Comparison of ENCODE assay signal across 21 mouse cellular contexts in genomic region chrX:7910473-7910872, GRCm38 (mm10). TPM values are rescaled to one million over a fixed set of nuclear protein-coding genes. Genes with fewer than 3 reads are reported as not detected.
DNase-seq lines count a peak whose midpoint lies in the region; ATAC-seq and TF ChIP-seq lines count a peak whose summit lies in the region.
"Had no signal": no experiment of that assay in that cellular context is flagged by ENCODE, and none has a peak within 500 bp of the region (broad histone marks: within the 10 kb centered on the region; RNA-seq: fewer than 3 reads in every experiment).

No protein-coding gene starts in this region.

- no peaks in the 10 kb centered on the region for H3K36me3 ChIP-seq in hindbrain, postnatal 0 days (ENCODE audit: insufficient read depth, low read length)
- peaks cover 17% of the 10 kb centered on the region for H3K36me3 ChIP-seq in hindbrain, embryonic 10.5 days
- H3K36me3 ChIP-seq in midbrain, embryonic 14.5 days (ENCODE audit: control insufficient read depth, insufficient read depth, low read length) = 0 out of 2 replicates have a peak, but pooled peaks cover 11% of the 10 kb centered on the region
- H3K36me3 ChIP-seq in midbrain, embryonic 16.5 days (ENCODE audit: control insufficient read depth, insufficient read depth, low read length) = no peaks in the 10 kb centered on the region
- no peaks in the 10 kb centered on the region for H3K36me3 ChIP-seq in midbrain, postnatal 0 days (ENCODE audit: insufficient read depth, low read length)

- H3K4me3 ChIP-seq in hindbrain, postnatal 0 days (ENCODE audit: low read length) = no peak overlapping the region
- H3K4me3 ChIP-seq in hindbrain, embryonic 10.5 days = no peak overlapping the region
- H3K4me3 ChIP-seq in midbrain, embryonic 14.5 days (replicated peaks; ENCODE audit: low read depth, low read length) = no peak overlapping the region
- no peak overlapping the region for H3K4me3 ChIP-seq in midbrain, embryonic 16.5 days (ENCODE audit: low read depth, low read length)
- H3K4me3 ChIP-seq in midbrain, postnatal 0 days (ENCODE audit: low read depth, low read length) = no peak overlapping the region
- H3K4me3 ChIP-seq: liver, embryonic 15.5 days; midbrain, embryonic 12.5 days had no signal

- H3K9ac ChIP-seq in hindbrain, postnatal 0 days (replicated peaks; ENCODE audit: low read length) = no peak overlapping the region
- H3K9ac ChIP-seq in midbrain, embryonic 14.5 days (replicated peaks; ENCODE audit: low read length) = no peak overlapping the region
- no peak overlapping the region for H3K9ac ChIP-seq in midbrain, embryonic 16.5 days (ENCODE audit: low read depth, low read length)
- H3K9ac ChIP-seq in midbrain, postnatal 0 days (replicated peaks; ENCODE audit: low read length, poor library complexity, severe bottlenecking) = no peak overlapping the region
- H3K9ac ChIP-seq: liver, embryonic 15.5 days; midbrain, embryonic 12.5 days had no signal

- peak; percentile 31 for DNase-seq in adrenal gland, adult 2 months
- no peak for DNase-seq in adrenal gland, postnatal 4 days (ENCODE audit: low spot score in 2 of 2)
- DNase-seq in hindbrain, postnatal 0 days (ENCODE audit: low spot score) = peak; percentile 32
- no peak for DNase-seq in hindbrain, embryonic 10.5 days (ENCODE audit: low spot score)
- DNase-seq in midbrain, embryonic 14.5 days = peak; percentile 38
- peak; percentile 28 for DNase-seq in midbrain, postnatal 0 days (ENCODE audit: low spot score)
- DNase-seq in layer of hippocampus, adult 9-10 months (ENCODE audit: low spot score) = no peak
- DNase-seq: adrenal gland, postnatal 25 days; cerebellum, postnatal 36 days; heart, adult 11 months; kidney, postnatal 14 days; lung, postnatal 14 days; right cerebral cortex, postnatal 25 days; thymus, postnatal 4 days had no signal

- no peaks in the 10 kb centered on the region for H3K9me3 ChIP-seq in hindbrain, postnatal 0 days (ENCODE audit: low read length)
- H3K9me3 ChIP-seq in hindbrain, embryonic 10.5 days = no peaks in the 10 kb centered on the region
- no peaks in the 10 kb centered on the region for H3K9me3 ChIP-seq in midbrain, embryonic 14.5 days (ENCODE audit: control insufficient read depth, low read length)
- H3K9me3 ChIP-seq in midbrain, embryonic 16.5 days (replicated peaks; ENCODE audit: control insufficient read depth, low read length, poor library complexity, severe bottlenecking) = no peaks in the 10 kb centered on the region
- no peaks in the 10 kb centered on the region for H3K9me3 ChIP-seq in midbrain, postnatal 0 days (ENCODE audit: low read length)
- H3K9me3 ChIP-seq: liver, embryonic 15.5 days; midbrain, embryonic 12.5 days had no signal

- H3K27me3 ChIP-seq in hindbrain, postnatal 0 days (ENCODE audit: insufficient read depth, low read length) = no peaks in the 10 kb centered on the region
- no peaks in the 10 kb centered on the region for H3K27me3 ChIP-seq in hindbrain, embryonic 10.5 days (ENCODE audit: insufficient read depth, poor library complexity, severe bottlenecking)
- no peaks in the 10 kb centered on the region for H3K27me3 ChIP-seq in midbrain, embryonic 14.5 days (ENCODE audit: control insufficient read depth, insufficient read depth, low read length)
- H3K27me3 ChIP-seq in midbrain, embryonic 16.5 days (ENCODE audit: control insufficient read depth, insufficient read depth, low read depth, low read length) = no peaks in the 10 kb centered on the region
- no peaks in the 10 kb centered on the region for H3K27me3 ChIP-seq in midbrain, postnatal 0 days (ENCODE audit: insufficient read depth, low read length)
- H3K27me3 ChIP-seq: liver, embryonic 15.5 days; midbrain, embryonic 12.5 days had no signal

- ATAC-seq in hindbrain, postnatal 0 days = no peak
- no peak for ATAC-seq in midbrain, embryonic 14.5 days (ENCODE audit: low FRiP score, low TSS enrichment)
- ATAC-seq in midbrain, embryonic 16.5 days = no peak
- ATAC-seq in midbrain, postnatal 0 days (ENCODE audit: low FRiP score) = no peak

- WGBS in hindbrain, postnatal 0 days = 54% methylated on average over 6 of the region's 6 CpGs
- WGBS in hindbrain, embryonic 10.5 days = 60% methylated on average over 6 of the region's 6 CpGs
- 39% methylated on average over 6 of the region's 6 CpGs for WGBS in midbrain, embryonic 14.5 days
- 42% methylated on average over 6 of the region's 6 CpGs for WGBS in midbrain, embryonic 16.5 days
- WGBS in midbrain, postnatal 0 days = 46% methylated on average over 6 of the region's 6 CpGs

- H3K4me2 ChIP-seq in hindbrain, postnatal 0 days (ENCODE audit: low read depth, low read length) = no peak overlapping the region
- no peak overlapping the region for H3K4me2 ChIP-seq in midbrain, embryonic 14.5 days (ENCODE audit: low read length)
- H3K4me2 ChIP-seq in midbrain, embryonic 16.5 days (ENCODE audit: low read length) = no peak overlapping the region
- no peak overlapping the region for H3K4me2 ChIP-seq in midbrain, postnatal 0 days (ENCODE audit: low read depth, low read length, poor library complexity, severe bottlenecking)
- H3K4me2 ChIP-seq: liver, embryonic 15.5 days; midbrain, embryonic 12.5 days had no signal

- H3K27ac ChIP-seq in hindbrain, postnatal 0 days = no peak overlapping the region
- no peak overlapping the region for H3K27ac ChIP-seq in hindbrain, embryonic 10.5 days
- H3K27ac ChIP-seq in midbrain, embryonic 14.5 days (replicated peaks; ENCODE audit: low read depth, low read length) = no peak overlapping the region
- no peak overlapping the region for H3K27ac ChIP-seq in midbrain, embryonic 16.5 days (ENCODE audit: low read length)
- H3K27ac ChIP-seq in midbrain, postnatal 0 days (ENCODE audit: low read depth, low read length) = no peak overlapping the region
- H3K27ac ChIP-seq: liver, embryonic 15.5 days; midbrain, embryonic 12.5 days had no signal

- H3K4me1 ChIP-seq in hindbrain, postnatal 0 days (ENCODE audit: insufficient read depth, low read length) = no peaks in the 10 kb centered on the region
- H3K4me1 ChIP-seq in hindbrain, embryonic 10.5 days (replicated peaks) = no peaks in the 10 kb centered on the region
- no peaks in the 10 kb centered on the region for H3K4me1 ChIP-seq in midbrain, embryonic 14.5 days (ENCODE audit: control insufficient read depth, insufficient read depth, low read length)
- no peaks in the 10 kb centered on the region for H3K4me1 ChIP-seq in midbrain, embryonic 16.5 days (ENCODE audit: control insufficient read depth, insufficient read depth, low read length)
- no peaks in the 10 kb centered on the region for H3K4me1 ChIP-seq in midbrain, postnatal 0 days (ENCODE audit: insufficient read depth, low read length)
- H3K4me1 ChIP-seq: liver, embryonic 15.5 days; midbrain, embryonic 12.5 days had no signal

- no peak for TF ChIP-seq CTCF in hindbrain, postnatal 0 days (IDR thresholded peaks at IDR 0.05; ENCODE audit: low read depth)
- peak; percentile 43 for TF ChIP-seq CTCF in midbrain, postnatal 0 days (IDR thresholded peaks at IDR 0.05)

RNA-seq across cellular contexts. Expression of gene Gm10490, which starts 1.1 kb away (rescaled TPM):
- not detected for total RNA-seq in adrenal gland, adult 2 months (2021)
- polyA plus RNA-seq in adrenal gland, adult 2 months (2012; rRNA removed) = not detected in 2 replicates
- total RNA-seq in adrenal gland, postnatal 4 days (2021) = not detected
- not detected in 2 replicates for total RNA-seq in hindbrain, postnatal 0 days (2014; rRNA removed)
- polyA plus RNA-seq in hindbrain, postnatal 0 days (2015; fragmentation: Nextera tagmentation; extraction: Ambion mirVana) = not detected in 2 replicates
- not detected in 2 replicates for polyA plus RNA-seq in hindbrain, embryonic 10.5 days (2016; fragmentation: Nextera tagmentation; extraction: Ambion mirVana)
- polyA plus RNA-seq in midbrain, embryonic 14.5 days (2014; fragmentation: Nextera tagmentation; extraction: Ambion mirVana) = not detected in 2 replicates
- not detected in 2 replicates for polyA plus RNA-seq in midbrain, embryonic 16.5 days (2015; fragmentation: Nextera tagmentation; extraction: Ambion mirVana)
- not detected in 2 replicates for total RNA-seq in midbrain, postnatal 0 days (2014; rRNA removed)
- not detected in 2 replicates for polyA plus RNA-seq in midbrain, postnatal 0 days (2015; fragmentation: Nextera tagmentation; extraction: Ambion mirVana)
- polyA plus RNA-seq: embryonic facial prominence, embryonic 11.5 days; heart, embryonic 16.5 days; limb, embryonic 11.5 days; liver, embryonic 15.5 days; midbrain, embryonic 12.5 days; neural tube, embryonic 11.5 days had no signal

RNA-seq across cellular contexts. Expression of gene Gm10491, which starts 2.8 kb away (rescaled TPM):
- total RNA-seq in adrenal gland, adult 2 months (2021) = not detected
- polyA plus RNA-seq in adrenal gland, adult 2 months (2012; rRNA removed) = not detected in 2 replicates
- total RNA-seq in adrenal gland, postnatal 4 days (2021) = not detected
- not detected in 2 replicates for total RNA-seq in hindbrain, postnatal 0 days (2014; rRNA removed)
- polyA plus RNA-seq in hindbrain, postnatal 0 days (2015; fragmentation: Nextera tagmentation; extraction: Ambion mirVana) = not detected in 2 replicates
- polyA plus RNA-seq in hindbrain, embryonic 10.5 days (2016; fragmentation: Nextera tagmentation; extraction: Ambion mirVana) = not detected in 2 replicates
- polyA plus RNA-seq in midbrain, embryonic 14.5 days (2014; fragmentation: Nextera tagmentation; extraction: Ambion mirVana) = not detected in 2 replicates
- not detected in 2 replicates for polyA plus RNA-seq in midbrain, embryonic 16.5 days (2015; fragmentation: Nextera tagmentation; extraction: Ambion mirVana)
- total RNA-seq in midbrain, postnatal 0 days (2014; rRNA removed) = not detected in 2 replicates
- not detected in 2 replicates for polyA plus RNA-seq in midbrain, postnatal 0 days (2015; fragmentation: Nextera tagmentation; extraction: Ambion mirVana)
- total RNA-seq: adrenal gland, postnatal 25 days had no signal
- polyA plus RNA-seq: embryonic facial prominence, embryonic 11.5 days; heart, embryonic 16.5 days; limb, embryonic 11.5 days; liver, embryonic 15.5 days; midbrain, embryonic 12.5 days; neural tube, embryonic 11.5 days had no signal

RNA-seq across cellular contexts. Expression of gene Pcsk1n, which starts 9.1 kb away (rescaled TPM):
- total RNA-seq in adrenal gland, adult 2 months (2021) = 10 to 100 TPM; 34.7 to 59.2 TPM
- 223 and 268 TPM in 2 replicates for polyA plus RNA-seq in adrenal gland, adult 2 months (2012; rRNA removed)
- total RNA-seq in adrenal gland, postnatal 4 days (2021) = 10 to 100 TPM; 63.6 to 65.7 TPM
- 124 and 154 TPM in 2 replicates for total RNA-seq in hindbrain, postnatal 0 days (2014; rRNA removed)
- 465 and 477 TPM in 2 replicates for polyA plus RNA-seq in hindbrain, postnatal 0 days (2015; fragmentation: Nextera tagmentation; extraction: Ambion mirVana)
- 7.8 and 39.8 TPM in 2 replicates for polyA plus RNA-seq in hindbrain, embryonic 10.5 days (2016; fragmentation: Nextera tagmentation; extraction: Ambion mirVana)
- polyA plus RNA-seq in midbrain, embryonic 14.5 days (2014; fragmentation: Nextera tagmentation; extraction: Ambion mirVana) = 197 and 199 TPM in 2 replicates
- polyA plus RNA-seq in midbrain, embryonic 16.5 days (2015; fragmentation: Nextera tagmentation; extraction: Ambion mirVana) = 288 and 302 TPM in 2 replicates
- 111 and 161 TPM in 2 replicates for total RNA-seq in midbrain, postnatal 0 days (2014; rRNA removed)
- polyA plus RNA-seq in midbrain, postnatal 0 days (2015; fragmentation: Nextera tagmentation; extraction: Ambion mirVana) = 534 and 561 TPM in 2 replicates

RNA-seq across cellular contexts. Expression of gene Timm17b, which starts 11.3 kb away (rescaled TPM):
- total RNA-seq in adrenal gland, adult 2 months (2021) = 100 to 1,000 TPM; 102 to 113 TPM
- 79.3 and 93.5 TPM in 2 replicates for polyA plus RNA-seq in adrenal gland, adult 2 months (2012; rRNA removed)
- 100 to 1,000 TPM in 1 of 2 experiments, 10 to 100 TPM in 1; 95.7 to 101 TPM for total RNA-seq in adrenal gland, postnatal 4 days (2021)
- total RNA-seq in hindbrain, postnatal 0 days (2014; rRNA removed) = 37.3 and 47.4 TPM in 2 replicates
- polyA plus RNA-seq in hindbrain, postnatal 0 days (2015; fragmentation: Nextera tagmentation; extraction: Ambion mirVana) = 125 and 133 TPM in 2 replicates
- 206 and 214 TPM in 2 replicates for polyA plus RNA-seq in hindbrain, embryonic 10.5 days (2016; fragmentation: Nextera tagmentation; extraction: Ambion mirVana)
- polyA plus RNA-seq in midbrain, embryonic 14.5 days (2014; fragmentation: Nextera tagmentation; extraction: Ambion mirVana) = 171 and 214 TPM in 2 replicates
- 166 and 167 TPM in 2 replicates for polyA plus RNA-seq in midbrain, embryonic 16.5 days (2015; fragmentation: Nextera tagmentation; extraction: Ambion mirVana)
- total RNA-seq in midbrain, postnatal 0 days (2014; rRNA removed) = 42.6 and 43.4 TPM in 2 replicates
- 141 and 145 TPM in 2 replicates for polyA plus RNA-seq in midbrain, postnatal 0 days (2015; fragmentation: Nextera tagmentation; extraction: Ambion mirVana)

RNA-seq across cellular contexts. Expression of gene Pqbp1, which starts 11.4 kb away (rescaled TPM):
- 100 to 1,000 TPM; 102 to 144 TPM for total RNA-seq in adrenal gland, adult 2 months (2021)
- polyA plus RNA-seq in adrenal gland, adult 2 months (2012; rRNA removed) = 93.3 and 120 TPM in 2 replicates
- total RNA-seq in adrenal gland, postnatal 4 days (2021) = 100 to 1,000 TPM; 108 to 111 TPM
- total RNA-seq in hindbrain, postnatal 0 days (2014; rRNA removed) = 83.8 and 100 TPM in 2 replicates
- polyA plus RNA-seq in hindbrain, postnatal 0 days (2015; fragmentation: Nextera tagmentation; extraction: Ambion mirVana) = 200 and 201 TPM in 2 replicates
- 131 and 160 TPM in 2 replicates for polyA plus RNA-seq in hindbrain, embryonic 10.5 days (2016; fragmentation: Nextera tagmentation; extraction: Ambion mirVana)
- polyA plus RNA-seq in midbrain, embryonic 14.5 days (2014; fragmentation: Nextera tagmentation; extraction: Ambion mirVana) = 181 and 219 TPM in 2 replicates
- 228 and 250 TPM in 2 replicates for polyA plus RNA-seq in midbrain, embryonic 16.5 days (2015; fragmentation: Nextera tagmentation; extraction: Ambion mirVana)
- 136 and 143 TPM in 2 replicates for total RNA-seq in midbrain, postnatal 0 days (2014; rRNA removed)
- polyA plus RNA-seq in midbrain, postnatal 0 days (2015; fragmentation: Nextera tagmentation; extraction: Ambion mirVana) = 232 and 234 TPM in 2 replicates

Comparison
In these comparisons a context has a peak if more than half of its experiments do, and no peak if none do; other contexts are left out.
1. DNase-seq: peak in adrenal gland, adult 2 months (single experiment), hindbrain, postnatal 0 days (single experiment), midbrain, embryonic 14.5 days (single experiment) and midbrain, postnatal 0 days (single experiment); none in adrenal gland, postnatal 4 days (0 of 2), hindbrain, embryonic 10.5 days (single experiment) and layer of hippocampus, adult 9-10 months (single experiment).